Mouse (Mus musculus): ENCODE measurements around the gene 4930579G24Rik. TPM values are rescaled to one million over a fixed set of nuclear protein-coding genes. Genes with fewer than 3 reads are reported as not detected.

The 4930579G24Rik gene
- total RNA-seq (2021): 1 to 10 TPM; 1.9 to 3.0 TPM
- long read RNA-seq, experiment 1, transcript 4930579G24Rik-201 (2 exons, 1,970 nt): major isoform, 11 of 12 reads
- long read RNA-seq, experiment 1, partial matches to known transcripts: 0 of 12 reads
- long read RNA-seq, experiment 1, other reads (novel, unspliced or antisense): 1 of 12 reads
- long read RNA-seq, experiment 2, transcript 4930579G24Rik-201 (2 exons, 1,970 nt): major isoform, 8 of 8 reads
- long read RNA-seq, experiment 2, partial matches to known transcripts: 0 of 8 reads
- long read RNA-seq, experiment 2, other reads (novel, unspliced or antisense): 0 of 8 reads

DNA sequence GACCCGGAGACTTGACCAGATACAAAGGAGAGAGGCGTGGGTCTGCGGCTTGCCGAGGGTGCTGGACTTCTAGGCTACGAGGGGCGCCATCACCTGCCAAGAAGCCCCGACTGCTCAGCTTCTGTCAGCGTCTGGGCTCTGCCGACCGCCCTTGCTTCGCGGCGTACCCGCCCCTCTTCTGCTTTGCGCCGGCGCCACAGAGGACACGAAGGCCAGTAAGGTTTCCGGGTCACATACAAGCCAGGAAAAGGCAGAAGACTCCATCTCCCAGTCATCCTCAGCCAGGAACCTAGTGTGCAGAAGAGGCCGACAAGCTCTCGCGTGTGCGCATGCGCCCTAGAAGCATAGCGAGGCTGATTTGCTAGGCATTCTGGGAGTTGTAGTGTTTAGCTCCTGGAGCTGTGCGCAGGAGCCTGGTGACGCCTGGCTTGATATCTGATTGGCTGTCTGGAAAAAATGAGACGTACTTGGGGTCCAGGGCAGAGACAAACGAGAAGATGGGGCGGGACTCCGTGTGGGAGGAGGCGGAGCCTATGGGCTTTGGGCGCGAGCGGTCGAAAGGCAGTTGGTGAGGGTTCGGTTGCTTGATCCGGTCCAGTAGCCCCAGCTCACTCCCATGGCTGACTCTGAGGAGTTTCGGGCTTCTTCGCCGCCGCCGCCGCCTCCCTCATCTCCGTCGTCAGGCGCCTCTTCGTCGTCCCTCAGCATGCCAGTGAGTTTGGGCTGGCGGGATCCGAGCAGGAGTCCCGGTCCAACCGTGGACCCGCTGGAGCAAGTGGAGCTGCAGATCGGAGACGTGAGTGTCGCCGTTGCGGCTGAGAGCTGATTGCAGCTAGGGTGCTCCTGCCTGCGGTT, at the start of gene 4930579G24Rik:
Gene 4930579G24Rik (plus strand): TSS at position 519 of the 855 bp plus-strand sequence.
- intact Hi-C loops (cut with DNase I): no loop called here
- DNase-seq: peak; percentile 92 to 95

GRCm38 (mm10) chr3:79579891-79580575, 48.8 kb upstream of the 4930579G24Rik start:
- intact Hi-C loops (cut with DNase I): no loop called here
- DNase-seq: no peak

DNA sequence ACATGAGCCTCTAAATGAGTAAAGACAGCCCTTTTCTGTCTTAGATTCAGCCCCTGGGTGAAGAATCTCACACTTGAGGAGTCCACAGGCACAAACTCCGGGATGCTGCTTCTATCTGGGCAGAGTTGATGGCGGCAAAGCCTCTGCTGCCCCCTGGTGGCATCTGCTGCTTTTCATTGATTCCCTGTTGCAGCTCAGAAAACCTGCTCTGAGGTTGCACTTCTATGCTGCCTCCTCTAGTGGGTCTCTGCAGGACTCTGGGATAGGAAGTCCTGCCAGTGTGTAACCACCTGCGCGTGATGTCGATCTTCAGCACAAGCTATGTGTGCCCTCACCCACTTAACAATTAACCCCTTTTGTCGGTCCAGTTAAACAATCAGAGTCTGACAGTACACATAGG, 42.1 kb upstream of the 4930579G24Rik start:
- DNase-seq: peak; percentile 90 to 94
- intact Hi-C loops (cut with DNase I): loop anchor here (2.0 to 5.0 kb wide), 4 partner anchors 86 to 625 kb away; no protein-coding TSS in a partner anchor

- no peak for DNase-seq
- intact Hi-C loops (cut with DNase I): loop anchor here (5.0 to 10.0 kb wide), 4 partner anchors 302 to 627 kb away; partner anchors contain the start of gene Rapgef2
Measured at GRCm38 (mm10) chr3:79589671-79590070, 39.2 kb upstream of the 4930579G24Rik start.

GRCm38 (mm10) chr3:79590863-79591792, 37.8 kb upstream of the 4930579G24Rik start, which contains the start of gene Ppid:
Ppid (plus strand) TSS chr3:79591342.
- intact Hi-C loops (cut with DNase I): loop anchor here (5.0 to 10.0 kb wide), 2 partner anchors 304 to 516 kb away; partner anchors contain the start of gene Rapgef2
- peak; percentile 77 to 82 for DNase-seq

GRCm38 (mm10) chr3:79591793-79592471, 36.9 kb upstream of the 4930579G24Rik start:
- DNase-seq: no peak
- intact Hi-C loops (cut with DNase I): loop anchor here (5.0 to 10.0 kb wide), 2 partner anchors 305 to 517 kb away; partner anchors contain the start of gene Rapgef2

- intact Hi-C loops (cut with DNase I): loop anchor here (10.0 kb wide), 1 partner anchor 521 kb away; no protein-coding TSS in a partner anchor
Measured at GRCm38 (mm10) chr3:79595468-79595867, 33.4 kb upstream of the 4930579G24Rik start.

GRCm38 (mm10) chr3:79609886-79610285, 19.0 kb upstream of the 4930579G24Rik start:
- DNase-seq: no peak
- intact Hi-C loops (cut with DNase I): no loop called here

More at GRCm38 (mm10) chr3:79595468-79595867, 33.4 kb upstream of the 4930579G24Rik start:
- no peak for DNase-seq

DNA sequence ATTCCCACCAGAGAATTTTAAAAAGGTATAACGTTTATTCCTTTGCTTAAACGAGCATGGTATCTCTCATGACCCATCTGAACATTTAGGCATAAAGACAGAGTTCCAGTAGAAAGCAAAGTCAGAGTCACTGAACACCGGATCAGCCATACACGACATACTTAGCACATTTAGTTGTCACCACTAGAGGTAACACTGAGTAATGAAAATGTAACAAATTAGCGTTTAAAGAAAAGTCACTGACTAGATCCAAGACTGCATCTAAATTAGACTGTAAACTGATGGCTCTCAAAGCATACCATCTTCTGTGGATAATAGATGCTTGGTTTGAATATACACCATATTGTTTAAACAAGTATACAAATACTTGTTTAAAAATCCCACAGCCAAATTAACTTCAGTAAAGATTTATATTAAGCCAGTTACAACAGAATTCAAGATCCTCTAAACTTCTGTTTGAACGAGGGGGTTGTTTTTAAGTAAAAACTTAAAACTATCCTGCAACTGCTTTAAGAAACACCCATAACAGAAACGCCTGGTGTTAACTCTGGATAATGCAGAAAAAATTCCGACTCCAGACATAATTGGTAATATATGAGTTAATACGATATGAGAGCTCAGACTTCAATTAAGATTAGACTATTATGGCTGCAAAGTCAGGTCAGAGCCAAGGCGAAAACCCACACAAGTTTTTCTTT, 1.2 kb upstream of the 4930579G24Rik start:
- DNase-seq: no peak
- intact Hi-C loops (cut with DNase I): no loop called here

GRCm38 (mm10) chr3:79628182-79628560, 708 bp upstream of the 4930579G24Rik start:
- intact Hi-C loops (cut with DNase I): no loop called here
- peak in 1 of 2 experiments; percentile 56 for DNase-seq

DNA sequence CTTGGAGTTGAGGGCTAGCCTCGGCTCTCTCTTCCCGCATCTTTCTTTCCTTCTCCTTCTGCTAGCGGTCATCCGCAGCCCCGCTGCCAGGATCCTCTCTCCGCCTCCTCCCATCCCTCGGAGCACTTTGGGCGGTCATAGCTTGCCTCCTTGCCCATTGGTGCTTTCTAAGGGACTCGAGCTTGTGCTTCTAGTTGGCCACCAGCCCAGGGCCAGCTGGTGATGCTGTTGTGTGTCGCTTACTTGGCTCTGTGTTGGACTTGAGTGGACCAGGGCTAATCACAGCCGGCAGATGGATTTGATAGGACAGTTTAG, 494 bp downstream of the 4930579G24Rik start, which contains the start of gene Etfdh:
Gene Etfdh (minus strand): TSS at position 85 of the 315 bp plus-strand sequence.
- peak; percentile 73 to 82 for DNase-seq
- intact Hi-C loops (cut with DNase I): no loop called here

GRCm38 (mm10) chr3:79652129-79652528, 23.2 kb downstream of the 4930579G24Rik start:
- intact Hi-C loops (cut with DNase I): no loop called here
- no peak for DNase-seq

- intact Hi-C loops (cut with DNase I): no loop called here
- DNase-seq: no peak
Measured at GRCm38 (mm10) chr3:79656682-79657081, 27.8 kb downstream of the 4930579G24Rik start.

- intact Hi-C loops (cut with DNase I): loop anchor here (2.0 kb wide), 1 partner anchor 144 kb away; no protein-coding TSS in a partner anchor
- DNase-seq: peak; percentile 36 to 69
Measured at GRCm38 (mm10) chr3:79664787-79665408, 36.0 kb downstream of the 4930579G24Rik start.

DNA sequence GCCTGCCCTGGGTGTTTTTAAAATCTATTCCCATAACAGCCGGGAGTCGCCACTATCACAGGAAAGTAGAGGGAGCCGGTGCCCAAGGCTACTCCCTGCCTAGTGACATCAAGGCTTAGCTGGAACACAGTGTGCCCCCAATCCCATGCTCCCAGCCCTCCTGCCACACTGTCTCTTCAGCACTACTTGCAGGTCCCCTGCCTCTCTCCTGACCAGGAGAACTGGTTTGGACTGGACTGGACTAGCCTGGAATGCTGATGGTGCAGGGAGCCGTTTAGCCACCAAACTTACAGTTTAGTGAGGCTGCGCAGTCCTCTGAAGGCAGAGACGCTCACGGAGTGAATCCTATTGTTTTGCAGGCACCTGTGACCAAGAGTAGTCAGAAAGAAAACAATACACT, 41.7 kb downstream of the 4930579G24Rik start:
- intact Hi-C loops (cut with DNase I): loop anchor here (5.0 kb wide), 1 partner anchor 67 kb away; the partner anchor contains the start of gene Rxfp1
- no peak for DNase-seq

DNA sequence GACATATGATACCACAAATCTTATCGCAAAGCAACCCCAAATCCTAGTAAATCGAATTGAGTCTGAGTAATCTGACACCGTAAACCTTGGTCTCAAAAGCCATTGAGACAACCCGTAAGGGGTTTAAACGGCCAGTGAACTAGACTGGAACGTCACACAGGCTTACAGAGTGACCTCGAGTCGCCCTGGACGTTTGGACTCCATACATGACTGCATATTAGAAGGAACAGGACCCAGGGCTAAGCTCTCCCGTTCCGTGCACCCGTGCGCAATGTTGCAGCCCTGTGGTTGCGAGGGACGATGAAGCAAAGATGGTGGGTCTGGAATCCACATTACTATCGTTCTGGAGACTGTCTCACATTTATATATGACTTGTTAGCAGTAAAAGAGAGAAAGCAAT, 43.3 kb downstream of the 4930579G24Rik start:
- intact Hi-C loops (cut with DNase I): loop anchor here (2.0 to 5.0 kb wide), 2 partner anchors 65 to 75 kb away; partner anchors contain the start of gene Rxfp1
- DNase-seq: no peak

DNA sequence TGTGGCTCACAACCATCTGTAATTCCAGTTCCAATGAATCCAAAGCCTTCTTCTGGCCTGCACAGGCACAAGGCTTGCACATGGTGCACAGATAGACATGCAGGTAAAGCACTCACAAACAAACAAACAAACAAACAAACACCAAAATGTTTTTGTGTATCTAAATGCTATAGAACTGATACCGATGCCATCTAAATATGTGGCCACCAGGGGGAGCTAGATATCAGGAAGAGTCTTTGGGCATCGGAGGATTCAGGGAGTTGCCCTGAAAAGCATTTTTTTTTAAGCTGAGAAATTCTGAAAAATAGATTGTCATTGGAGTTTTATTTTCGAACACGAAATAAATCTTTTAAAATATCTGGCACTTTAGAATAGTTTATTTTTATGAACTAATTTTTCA, 44.2 kb downstream of the 4930579G24Rik start:
- intact Hi-C loops (cut with DNase I): loop anchor here (1.0 to 5.0 kb wide), 3 partner anchors 64 to 136 kb away; partner anchors contain the start of gene Rxfp1
- peak; percentile 59 to 85 for DNase-seq

All from heart, postnatal 14 days (tissue).